Mouse (Mus musculus): ENCODE data around the gene Bid. TPM values are rescaled to one million over a fixed set of nuclear protein-coding genes. Genes with fewer than 3 reads are reported as not detected.

Bid gene
- polyA plus RNA-seq (2014; fragmentation: Nextera tagmentation; extraction: Ambion mirVana) = 16.3 and 17.6 TPM in 2 replicates

DNA sequence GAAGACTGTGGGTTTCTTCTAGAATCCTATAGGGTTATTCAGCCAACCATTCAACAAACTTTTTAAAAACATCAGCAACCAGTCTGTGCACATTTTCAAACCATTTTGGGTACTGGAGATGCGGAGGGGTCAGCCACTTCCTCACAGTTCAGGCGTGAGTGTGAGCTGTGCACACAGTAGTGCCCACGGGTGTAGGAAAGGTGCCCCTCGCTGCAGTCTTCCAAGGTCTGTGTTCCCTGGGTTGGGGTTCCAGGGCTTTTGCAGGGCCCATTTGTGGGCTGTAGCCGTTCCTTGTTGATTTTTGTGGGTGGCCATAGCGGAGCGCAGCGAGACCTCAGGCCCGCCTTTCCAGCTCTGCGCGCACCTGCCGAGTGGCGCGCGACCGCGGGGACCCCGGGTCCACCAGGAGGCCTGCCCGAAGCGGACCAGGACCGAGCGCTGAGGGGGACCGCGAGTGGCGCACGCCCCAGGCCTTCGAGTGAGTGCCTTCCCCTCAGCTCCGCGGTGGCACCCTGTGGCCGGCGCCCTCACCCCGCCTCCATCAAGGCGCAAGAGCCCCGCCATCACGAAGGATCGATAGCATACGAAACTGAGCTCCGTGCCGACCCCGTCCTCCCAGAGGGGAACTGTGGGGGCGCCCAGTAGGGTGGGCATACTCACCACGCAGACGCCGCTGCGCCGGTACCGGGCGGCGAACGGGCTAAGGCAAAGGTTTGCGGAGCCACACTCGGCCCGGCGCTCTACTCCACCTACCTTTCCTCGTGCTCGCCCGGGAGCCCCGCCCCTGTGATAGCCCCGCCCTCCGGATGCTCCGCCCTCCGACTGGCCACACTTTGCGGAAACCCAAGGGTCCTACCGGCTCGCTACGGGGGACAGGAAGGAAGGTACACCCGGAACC is at the start of gene Bid:
Bid (minus strand) TSS at position 780 of the 898 bp plus-strand sequence.
- Histone ChIP-seq H3K9ac (ENCODE audit: low read length) (peak within 1 kb of the TSS; percentile 43), H3K4me3 (ENCODE audit: low read depth, low read length) (peak within 1 kb of the TSS; percentile 44), H3K36me3 (ENCODE audit: control insufficient read depth, insufficient read depth, low read length) (no peaks in the 10 kb centered on the region), H3K4me1 (ENCODE audit: control insufficient read depth, insufficient read depth, low read length) (peaks cover 3% of the 10 kb centered on the region), H3K27me3 (ENCODE audit: control insufficient read depth, insufficient read depth, low read length) (peaks cover 9% of the 10 kb centered on the region), H3K9me3 (ENCODE audit: control insufficient read depth, low read length) (no peaks in the 10 kb centered on the region), H3K4me2 (peak within 1 kb of the TSS; percentile 97), H3K27ac (ENCODE audit: low read depth, low read length) (no peak within 1 kb of the TSS)
- ATAC-seq (ENCODE audit: low FRiP score) = peak; percentile 94
- DNase-seq (ENCODE audit: low spot score, missing footprints) = peak; percentile 99
- WGBS = under 1% methylated on average over 63 of the region's 67 CpGs

DNA sequence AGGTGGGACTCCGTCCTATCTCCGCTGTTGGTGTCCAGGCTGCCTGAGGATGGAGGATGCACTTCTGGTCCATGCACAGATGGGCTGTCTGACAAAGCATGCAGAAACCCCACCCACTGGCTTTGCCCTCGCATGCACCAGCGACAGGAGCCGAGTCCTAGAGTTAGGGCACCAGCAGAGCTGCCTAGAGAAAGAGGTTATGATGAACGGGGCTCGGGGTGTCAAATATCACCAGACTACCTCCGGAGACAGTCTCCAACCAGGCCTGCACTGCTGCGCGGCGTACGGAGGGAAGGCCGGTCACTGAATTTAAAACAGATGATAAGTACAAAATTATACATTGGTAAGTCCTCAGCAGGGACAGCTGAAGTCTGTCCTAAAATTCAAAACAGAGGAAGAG is 49.2 kb upstream of the Bid start:
- no peak overlapping the region for H3K9ac ChIP-seq (ENCODE audit: low read length)
- no peaks in the 10 kb centered on the region for H3K27me3 ChIP-seq (ENCODE audit: control insufficient read depth, insufficient read depth, low read length)
- 71% methylated on average over 13 of the region's 13 CpGs for WGBS
- no peaks in the 10 kb centered on the region for H3K36me3 ChIP-seq (ENCODE audit: control insufficient read depth, insufficient read depth, low read length)
- DNase-seq (ENCODE audit: low spot score, missing footprints) (no peak), ATAC-seq (ENCODE audit: low FRiP score) (no peak)
- H3K4me3 ChIP-seq (ENCODE audit: low read depth, low read length) = no peak overlapping the region
- no peak overlapping the region for H3K4me2 ChIP-seq
- H3K27ac ChIP-seq (ENCODE audit: low read depth, low read length) = no peak overlapping the region
- no peaks in the 10 kb centered on the region for H3K9me3 ChIP-seq (ENCODE audit: control insufficient read depth, low read length)
- H3K4me1 ChIP-seq (ENCODE audit: control insufficient read depth, insufficient read depth, low read length) = no peaks in the 10 kb centered on the region

GRCm38 (mm10) chr6:120964179-120964578 is 47.5 kb upstream of the Bid start:
- no peaks in the 10 kb centered on the region for H3K36me3 ChIP-seq (ENCODE audit: control insufficient read depth, insufficient read depth, low read length)
- no peak overlapping the region for H3K4me2 ChIP-seq
- H3K9ac ChIP-seq (ENCODE audit: low read length) = no peak overlapping the region
- no peak overlapping the region for H3K4me3 ChIP-seq (ENCODE audit: low read depth, low read length)
- no peaks in the 10 kb centered on the region for H3K9me3 ChIP-seq (ENCODE audit: control insufficient read depth, low read length)
- no peak overlapping the region for H3K27ac ChIP-seq (ENCODE audit: low read depth, low read length)
- WGBS = 91% methylated on average over 3 of the region's 3 CpGs
- no peaks in the 10 kb centered on the region for H3K27me3 ChIP-seq (ENCODE audit: control insufficient read depth, insufficient read depth, low read length)
- DNase-seq (ENCODE audit: low spot score, missing footprints) (no peak), ATAC-seq (ENCODE audit: low FRiP score) (no peak)
- no peaks in the 10 kb centered on the region for H3K4me1 ChIP-seq (ENCODE audit: control insufficient read depth, insufficient read depth, low read length)

GRCm38 (mm10) chr6:120960338-120961030 is 43.8 kb upstream of the Bid start:
- no peak overlapping the region for H3K9ac ChIP-seq (ENCODE audit: low read length)
- H3K4me1 ChIP-seq (ENCODE audit: control insufficient read depth, insufficient read depth, low read length) = no peaks in the 10 kb centered on the region
- ATAC-seq (ENCODE audit: low FRiP score) (no peak), DNase-seq (ENCODE audit: low spot score, missing footprints) (no peak)
- WGBS = 88% methylated on average over 9 of the region's 9 CpGs
- H3K27ac ChIP-seq (ENCODE audit: low read depth, low read length) = no peak overlapping the region
- H3K4me3 ChIP-seq (ENCODE audit: low read depth, low read length) = no peak overlapping the region
- no peak overlapping the region for H3K4me2 ChIP-seq
- H3K27me3 ChIP-seq (ENCODE audit: control insufficient read depth, insufficient read depth, low read length) = no peaks in the 10 kb centered on the region
- H3K9me3 ChIP-seq (ENCODE audit: control insufficient read depth, low read length) = no peaks in the 10 kb centered on the region
- 0 out of 2 replicates have a peak, but pooled peaks cover 3% of the 10 kb centered on the region for H3K36me3 ChIP-seq (ENCODE audit: control insufficient read depth, insufficient read depth, low read length)

DNA sequence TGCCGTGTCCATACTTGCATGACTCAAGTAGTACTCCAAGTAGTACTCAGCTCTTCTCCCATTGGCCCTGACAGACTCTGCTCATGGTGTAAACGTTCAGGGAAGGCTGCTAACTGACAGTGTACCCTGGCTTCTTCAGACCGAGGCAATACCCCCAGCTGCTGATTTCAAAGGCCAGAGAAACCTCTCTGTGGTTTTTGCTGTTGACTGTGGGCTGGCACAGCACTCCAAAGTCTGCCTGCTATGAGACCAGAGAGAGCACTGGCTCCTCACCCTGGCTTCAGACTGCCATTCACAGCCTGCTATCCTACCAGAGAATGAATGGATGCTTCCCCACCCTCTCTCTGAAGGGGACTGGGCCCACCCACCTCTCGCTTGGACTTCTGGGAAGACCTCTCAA is 40.7 kb upstream of the Bid start:
- Histone ChIP-seq H3K4me3 (ENCODE audit: low read depth, low read length) (no peak overlapping the region), H3K36me3 (ENCODE audit: control insufficient read depth, insufficient read depth, low read length) (0 out of 2 replicates have a peak, but pooled peaks cover 3% of the 10 kb centered on the region), H3K27me3 (ENCODE audit: control insufficient read depth, insufficient read depth, low read length) (no peaks in the 10 kb centered on the region), H3K9me3 (ENCODE audit: control insufficient read depth, low read length) (no peaks in the 10 kb centered on the region), H3K4me1 (ENCODE audit: control insufficient read depth, insufficient read depth, low read length) (no peaks in the 10 kb centered on the region), H3K27ac (ENCODE audit: low read depth, low read length) (no peak overlapping the region), H3K9ac (ENCODE audit: low read length) (no peak overlapping the region), H3K4me2 (no peak overlapping the region)
- ATAC-seq (ENCODE audit: low FRiP score) (no peak), DNase-seq (ENCODE audit: low spot score, missing footprints) (peak; percentile 31)
- 87% methylated on average over 4 of the region's 4 CpGs for WGBS

DNA sequence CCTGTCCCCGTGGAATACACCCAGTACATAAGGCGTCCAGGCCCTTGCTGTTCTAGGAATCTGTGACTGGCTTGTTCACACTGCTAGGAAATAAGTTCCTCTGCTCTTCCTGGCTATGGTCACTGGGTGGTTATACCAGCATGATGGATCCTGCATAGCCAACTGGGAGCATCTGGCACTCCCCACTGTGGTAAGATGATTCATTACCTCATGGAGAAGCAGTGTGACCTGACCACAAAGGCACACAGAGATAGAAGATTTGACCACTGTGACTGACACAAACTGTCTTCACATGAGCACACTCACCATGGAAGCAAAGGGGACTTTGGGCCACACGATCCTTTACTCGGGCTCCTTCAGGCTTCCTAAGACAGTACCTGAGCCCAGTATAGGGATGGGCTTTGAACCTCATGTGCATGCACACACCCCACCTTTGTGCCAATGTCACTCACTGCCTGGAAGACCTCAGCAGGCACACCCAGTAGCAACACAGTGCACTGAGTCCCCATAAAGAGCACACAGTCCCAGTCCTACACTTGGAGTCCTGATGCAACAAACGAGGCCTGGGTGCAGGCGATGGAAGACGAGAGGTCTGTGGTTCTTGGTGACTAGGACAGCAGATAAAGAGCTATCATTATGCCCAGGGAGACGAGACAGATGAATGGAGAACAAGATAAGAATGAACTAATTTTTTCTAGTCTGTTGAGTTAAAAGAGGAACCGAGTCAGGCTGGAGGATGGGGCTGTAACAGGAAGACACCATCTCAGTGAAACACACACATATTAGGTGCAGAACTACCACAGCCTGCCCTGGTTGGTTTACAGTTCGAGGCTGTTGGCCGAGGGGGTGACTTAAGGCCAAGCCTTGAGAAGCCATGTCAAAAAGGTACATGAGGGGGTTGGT is 39.9 kb upstream of the Bid start:
- H3K36me3 ChIP-seq (ENCODE audit: control insufficient read depth, insufficient read depth, low read length) = 0 out of 2 replicates have a peak, but pooled peaks cover 3% of the 10 kb centered on the region
- WGBS = 88% methylated on average over 11 of the region's 11 CpGs
- no peak for ATAC-seq (ENCODE audit: low FRiP score)

GRCm38 (mm10) chr6:120955215-120955614 is 38.6 kb upstream of the Bid start:
- H3K36me3 ChIP-seq (ENCODE audit: control insufficient read depth, insufficient read depth, low read length) = 0 out of 2 replicates have a peak, but pooled peaks cover 3% of the 10 kb centered on the region
- 86% methylated on average over 3 of the region's 3 CpGs for WGBS
- no peaks in the 10 kb centered on the region for H3K9me3 ChIP-seq (ENCODE audit: control insufficient read depth, low read length)
- ATAC-seq (ENCODE audit: low FRiP score) = no peak
- no peaks in the 10 kb centered on the region for H3K27me3 ChIP-seq (ENCODE audit: control insufficient read depth, insufficient read depth, low read length)
- no peak overlapping the region for H3K4me2 ChIP-seq
- H3K9ac ChIP-seq (ENCODE audit: low read length) = no peak overlapping the region
- H3K27ac ChIP-seq (ENCODE audit: low read depth, low read length) = no peak overlapping the region
- H3K4me1 ChIP-seq (ENCODE audit: control insufficient read depth, insufficient read depth, low read length) = no peaks in the 10 kb centered on the region
- DNase-seq (ENCODE audit: low spot score, missing footprints) = peak; percentile 45
- H3K4me3 ChIP-seq (ENCODE audit: low read depth, low read length) = no peak overlapping the region

More for the DNA sequence above, 39.9 kb upstream of the Bid start:
- no peaks in the 10 kb centered on the region for H3K4me1 ChIP-seq (ENCODE audit: control insufficient read depth, insufficient read depth, low read length)
- no peak for DNase-seq (ENCODE audit: low spot score, missing footprints)
- H3K4me3 ChIP-seq (ENCODE audit: low read depth, low read length) = no peak overlapping the region
- H3K9ac ChIP-seq (ENCODE audit: low read length) = no peak overlapping the region
- no peak overlapping the region for H3K4me2 ChIP-seq
- H3K27me3 ChIP-seq (ENCODE audit: control insufficient read depth, insufficient read depth, low read length) = no peaks in the 10 kb centered on the region
- H3K27ac ChIP-seq (ENCODE audit: low read depth, low read length) = no peak overlapping the region
- H3K9me3 ChIP-seq (ENCODE audit: control insufficient read depth, low read length) = no peaks in the 10 kb centered on the region

DNA sequence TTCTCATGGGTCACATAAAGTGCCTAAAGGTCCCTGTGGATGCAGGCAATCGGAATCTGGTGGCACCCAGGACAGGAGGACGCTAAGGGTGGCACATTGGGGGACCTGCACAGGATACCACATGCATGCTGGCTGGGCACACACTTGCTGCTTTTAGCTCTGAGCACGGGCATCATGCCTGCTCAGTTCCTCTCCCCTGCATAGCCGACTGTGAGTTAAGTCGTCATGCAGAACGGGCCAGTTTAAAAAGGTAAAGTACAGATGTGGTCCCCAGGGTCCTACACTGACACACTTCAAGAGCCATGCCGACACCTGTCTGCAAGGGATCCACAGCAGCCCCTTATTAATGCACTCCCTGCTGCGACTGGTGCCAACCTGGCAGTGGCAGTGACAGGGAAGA is 37.6 kb upstream of the Bid start:
- Histone ChIP-seq H3K4me3 (ENCODE audit: low read depth, low read length) (no peak overlapping the region), H3K9me3 (ENCODE audit: control insufficient read depth, low read length) (no peaks in the 10 kb centered on the region), H3K27ac (ENCODE audit: low read depth, low read length) (no peak overlapping the region), H3K27me3 (ENCODE audit: control insufficient read depth, insufficient read depth, low read length) (no peaks in the 10 kb centered on the region), H3K4me2 (no peak overlapping the region), H3K9ac (ENCODE audit: low read length) (no peak overlapping the region), H3K36me3 (ENCODE audit: control insufficient read depth, insufficient read depth, low read length) (0 out of 2 replicates have a peak, but pooled peaks cover 3% of the 10 kb centered on the region), H3K4me1 (ENCODE audit: control insufficient read depth, insufficient read depth, low read length) (no peaks in the 10 kb centered on the region)
- 93% methylated on average over 8 of the region's 8 CpGs for WGBS
- peak; percentile 33 for DNase-seq (ENCODE audit: low spot score, missing footprints)
- no peak for ATAC-seq (ENCODE audit: low FRiP score)

Measured in midbrain, embryonic 11.5 days (tissue).